Mouse (Mus musculus) heart, embryonic 13.5 days (tissue): ENCODE measurements around the gene Cib1. TPM values are rescaled to one million over a fixed set of nuclear protein-coding genes. Genes with fewer than 3 reads are reported as not detected.

Source experiments
- ATAC-seq: fragments of 200-750 bp; cut with Nextera tagmentation; 2 replicates; pipeline ENCODE4 v1.8.0; 2017; ENCODE audit warnings: moderate TSS enrichment; ENCODE audit not compliant: insufficient number of reproducible peaks, low FRiP score, low TSS enrichment; ENCODE audit errors: extremely low read depth
- H3K27ac ChIP-seq: fragments of 300-500 bp; sonication (generic); replicated peaks from 2 replicates; pipeline ENCODE4 v1.5.1; 2015; ENCODE audit warnings: moderate library complexity, mild to moderate bottlenecking, inconsistent platforms
- H3K27me3 ChIP-seq: fragments of 300-500 bp; sonication (generic); replicated peaks from 2 replicates; pipeline ENCODE4 v1.6.1; 2015; ENCODE audit warnings: mild to moderate bottlenecking, inconsistent platforms
- H3K36me3 ChIP-seq: fragments of 300-500 bp; sonication (generic); 2 replicates; pipeline ENCODE4 v1.6.1; 2015; ENCODE audit warnings: mild to moderate bottlenecking, inconsistent platforms
- H3K4me1 ChIP-seq: fragments of 300-500 bp; sonication (generic); 2 replicates; pipeline ENCODE4 v1.6.1; 2015; ENCODE audit warnings: inconsistent platforms
- H3K4me2 ChIP-seq: fragments of 300-500 bp; sonication (generic); 2 replicates; pipeline ENCODE4 v1.6.1; 2015; ENCODE audit warnings: inconsistent platforms, mild to moderate bottlenecking, moderate library complexity
- H3K4me3 ChIP-seq: fragments of 300-500 bp; sonication (generic); 2 replicates; pipeline ENCODE4 v1.5.1; 2015; ENCODE audit warnings: moderate library complexity, mild to moderate bottlenecking, inconsistent platforms
- H3K9ac ChIP-seq: fragments of 300-500 bp; sonication (generic); 2 replicates; pipeline ENCODE4 v1.6.1; 2015; ENCODE audit warnings: inconsistent platforms, mild to moderate bottlenecking, moderate library complexity
- H3K9me3 ChIP-seq: fragments of 300-500 bp; sonication (generic); 2 replicates; pipeline ENCODE4 v1.6.1; 2016; ENCODE audit warnings: inconsistent platforms
- WGBS: fragments of 180-500 bp; shearing (Covaris S2); methylation state at CpG from one replicate; pipeline ENCODE4 v1.1.7; 2015; ENCODE audit warnings: mixed read lengths; 5-methylcytosine and 5-hydroxymethylcytosine counted together
- polyA plus RNA-seq: library from polyadenylated mRNA; unstranded; fragments of >200 nt; fragmentation: Nextera tagmentation; extraction: Ambion mirVana; gene quantifications from 2 replicates; pipeline ENCODE4 v1.2.1, GENCODE M21; 2015

The Cib1 gene
- polyA plus RNA-seq, 1 experiment from 2014 or later, result 54.2 TPM

DNA sequence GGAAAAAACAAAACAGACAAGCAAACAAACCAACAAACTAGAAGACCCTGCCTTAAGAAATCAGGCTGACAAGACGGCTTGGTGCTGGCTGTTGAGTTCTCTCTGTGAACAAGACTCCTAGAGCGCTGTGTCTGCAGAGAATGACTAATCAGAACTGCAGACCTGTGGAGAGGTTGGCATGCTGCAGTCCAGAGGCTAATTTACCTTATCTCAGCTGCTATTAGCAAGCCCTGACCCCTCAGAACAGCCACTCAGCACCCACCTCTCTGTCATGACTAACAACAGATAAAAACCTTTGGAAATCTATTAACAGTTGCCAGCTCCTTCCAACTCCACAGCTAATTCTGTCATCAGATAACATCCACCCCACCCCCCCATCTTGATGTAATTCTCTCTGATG, 51.5 kb downstream of the Cib1 start:
- peaks cover 25% of the 10 kb centered on the region; the same call in 1 of the 2 replicates for H3K27me3 ChIP-seq
- H3K27ac ChIP-seq, result peak overlapping the region; percentile 37; the same call in 1 of the 2 replicates
- no peak overlapping the region for H3K9ac ChIP-seq
- WGBS, result 21% methylated on average over 2 of the region's 2 CpGs
- H3K9me3 ChIP-seq, result no peaks in the 10 kb centered on the region
- no peak for ATAC-seq
- H3K4me1 ChIP-seq, result peaks cover 46% of the 10 kb centered on the region
- H3K4me3 ChIP-seq, result no peak overlapping the region
- H3K4me2 ChIP-seq, result peak overlapping the region; percentile 32
- H3K36me3 ChIP-seq, result no peaks in the 10 kb centered on the region

DNA sequence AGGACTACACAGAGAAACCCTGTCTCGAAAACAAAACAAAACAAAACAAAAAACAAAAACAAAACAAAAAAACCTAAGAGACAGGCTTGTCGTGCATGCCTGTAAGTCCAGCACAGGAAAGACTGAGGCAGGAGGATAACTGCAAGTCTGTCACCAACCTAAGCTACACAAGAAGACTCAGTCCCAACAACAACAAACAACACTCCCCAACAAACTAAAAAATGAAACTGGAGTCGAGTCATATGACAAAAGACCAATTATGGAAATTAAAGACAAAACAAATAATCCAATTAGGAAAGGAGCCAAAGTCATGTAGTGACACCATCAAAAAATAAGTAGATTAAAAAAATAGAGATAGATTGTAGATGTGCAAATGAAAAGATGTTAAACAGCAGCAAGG, 52.4 kb downstream of the Cib1 start:
- H3K36me3 ChIP-seq, result no peaks in the 10 kb centered on the region
- H3K27ac ChIP-seq, result 0 out of 2 replicates have a peak overlapping the region, but pooled peaks have one; percentile 37
- ATAC-seq, result no peak
- H3K9me3 ChIP-seq, result no peaks in the 10 kb centered on the region
- 75% methylated on average over 3 of the region's 3 CpGs for WGBS
- peaks cover 38% of the 10 kb centered on the region for H3K4me1 ChIP-seq
- H3K4me3 ChIP-seq, result no peak overlapping the region
- no peak overlapping the region for H3K9ac ChIP-seq
- H3K4me2 ChIP-seq, result no peak overlapping the region
- H3K27me3 ChIP-seq, result peaks cover 29% of the 10 kb centered on the region; the same call in 1 of the 2 replicates

DNA sequence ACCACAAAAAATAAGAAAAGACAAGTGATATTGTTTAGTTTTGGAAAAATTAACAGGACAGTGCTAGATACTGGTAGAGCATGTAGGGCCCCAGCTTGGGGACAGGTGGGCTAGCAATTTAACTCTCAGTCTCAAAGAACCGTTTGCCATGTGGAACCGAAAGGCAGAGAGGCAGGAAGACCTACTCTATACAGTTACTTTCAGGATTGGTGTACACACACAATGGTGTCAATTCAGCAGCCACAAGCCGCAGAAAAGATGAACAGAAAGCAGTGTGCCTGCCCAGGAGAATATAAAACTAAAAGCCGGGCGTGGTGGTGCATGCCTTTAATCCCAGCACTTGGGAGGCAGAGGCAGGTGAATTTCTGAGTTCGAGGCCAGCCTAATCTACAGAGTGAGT, 52.8 kb downstream of the Cib1 start:
- no peak overlapping the region for H3K9ac ChIP-seq
- 91% methylated on average over 6 of the region's 6 CpGs for WGBS
- no peaks in the 10 kb centered on the region for H3K36me3 ChIP-seq
- H3K4me1 ChIP-seq, result peaks cover 33% of the 10 kb centered on the region
- H3K27ac ChIP-seq, result no peak overlapping the region
- H3K27me3 ChIP-seq, result peaks cover 24% of the 10 kb centered on the region; the same call in 1 of the 2 replicates
- H3K4me2 ChIP-seq, result no peak overlapping the region
- H3K4me3 ChIP-seq, result no peak overlapping the region
- ATAC-seq, result no peak
- no peaks in the 10 kb centered on the region for H3K9me3 ChIP-seq

DNA sequence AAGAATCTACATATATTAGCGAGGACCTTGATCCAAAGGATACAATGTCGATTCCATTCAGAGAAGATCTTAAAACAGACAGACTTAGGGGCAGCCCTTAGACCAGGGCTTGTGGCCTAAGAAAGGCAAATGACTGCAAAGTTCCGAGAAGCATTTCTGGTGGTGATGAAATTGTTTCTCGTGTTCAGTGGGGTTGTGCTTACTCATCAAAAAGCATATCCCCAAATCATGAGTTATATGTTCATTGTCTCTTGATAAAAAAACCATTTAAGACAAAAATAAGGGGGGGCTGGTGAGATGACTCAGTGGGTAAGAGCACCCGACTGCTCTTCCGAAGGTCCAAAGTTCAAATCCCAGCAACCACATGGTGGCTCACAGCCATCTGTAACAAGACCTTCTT, 53.3 kb downstream of the Cib1 start:
- Histone ChIP-seq H3K9ac (no peak overlapping the region), H3K9me3 (no peaks in the 10 kb centered on the region), H3K4me3 (no peak overlapping the region), H3K4me2 (no peak overlapping the region), H3K4me1 (peaks cover 31% of the 10 kb centered on the region), H3K36me3 (no peaks in the 10 kb centered on the region), H3K27ac (no peak overlapping the region), H3K27me3 (peaks cover 23% of the 10 kb centered on the region; the same call in 1 of the 2 replicates)
- 88% methylated on average over 6 of the region's 6 CpGs for WGBS
- no peak for ATAC-seq

DNA sequence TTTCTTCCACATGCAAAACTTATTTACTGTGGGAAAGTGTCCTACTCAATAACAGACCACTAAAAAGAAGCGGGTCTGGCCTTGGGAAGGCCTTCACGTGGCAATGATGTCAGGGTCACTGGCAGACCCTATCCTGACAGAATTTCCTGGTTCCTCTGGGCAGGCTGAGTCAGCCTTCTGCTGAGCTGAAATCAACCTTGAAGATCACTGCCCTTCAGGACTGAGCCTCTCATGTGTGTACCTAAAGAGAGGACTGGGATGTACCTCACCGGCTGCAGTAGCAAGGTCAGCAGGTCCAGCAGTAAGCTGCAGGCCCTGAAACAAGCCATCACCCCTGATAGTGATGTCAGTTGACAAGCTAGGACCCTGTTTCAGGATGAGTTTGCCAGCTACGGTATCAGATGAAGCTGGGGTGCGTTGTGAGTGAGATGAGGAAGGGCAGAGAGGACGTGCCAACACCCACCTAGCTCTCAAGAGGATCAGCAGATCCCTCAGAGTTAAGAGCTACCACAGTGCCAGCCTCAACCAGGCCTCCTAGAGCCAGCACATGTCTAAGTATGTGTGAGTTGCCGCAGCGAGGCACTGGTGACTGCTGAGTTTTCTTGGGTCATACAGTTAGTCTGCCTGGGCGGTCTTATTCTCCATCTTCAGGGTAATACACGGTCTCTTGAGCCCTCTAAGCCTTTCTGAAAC, 54.4 kb downstream of the Cib1 start:
- H3K9me3 ChIP-seq, result no peaks in the 10 kb centered on the region
- no peak overlapping the region for H3K4me2 ChIP-seq
- ATAC-seq, result no peak
- H3K27me3 ChIP-seq, result peaks cover 20% of the 10 kb centered on the region; the same call in 1 of the 2 replicates
- H3K9ac ChIP-seq, result 0 out of 2 replicates have a peak overlapping the region, but pooled peaks have one; percentile 2
- no peak overlapping the region for H3K27ac ChIP-seq
- no peaks in the 10 kb centered on the region for H3K36me3 ChIP-seq
- WGBS, result 69% methylated on average over 10 of the region's 10 CpGs
- peaks cover 31% of the 10 kb centered on the region for H3K4me1 ChIP-seq
- H3K4me3 ChIP-seq, result no peak overlapping the region

DNA sequence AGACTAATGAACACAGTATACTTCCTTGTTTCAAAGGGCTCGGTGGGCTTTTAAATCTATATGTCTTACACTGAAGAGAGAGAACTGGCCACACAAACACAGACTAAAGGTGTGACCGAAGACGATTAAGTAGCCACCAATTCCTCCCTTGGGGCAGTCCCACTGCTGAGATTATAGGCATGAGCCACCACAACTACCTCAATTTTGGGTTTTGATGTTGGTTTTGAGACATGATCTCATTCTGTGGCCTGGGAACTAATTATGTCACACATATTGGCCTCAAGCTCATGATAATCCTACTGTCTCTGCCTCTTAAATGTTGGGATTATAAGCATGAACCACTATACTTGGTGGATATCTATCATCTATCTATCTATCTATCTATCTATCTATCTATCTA, 55.2 kb downstream of the Cib1 start:
- 91% methylated on average over 3 of the region's 3 CpGs for WGBS
- H3K36me3 ChIP-seq, result no peaks in the 10 kb centered on the region
- peaks cover 33% of the 10 kb centered on the region for H3K4me1 ChIP-seq
- no peak overlapping the region for H3K9ac ChIP-seq
- H3K9me3 ChIP-seq, result no peaks in the 10 kb centered on the region
- no peak overlapping the region for H3K4me2 ChIP-seq
- no peak for ATAC-seq
- peaks cover 15% of the 10 kb centered on the region; the same call in 1 of the 2 replicates for H3K27me3 ChIP-seq
- H3K27ac ChIP-seq, result no peak overlapping the region
- H3K4me3 ChIP-seq, result no peak overlapping the region

Other genes starting within 250 kb of the Cib1 start
- 11.6 and 12.1 TPM in 2 replicates for gene Zfp710, start 208.0 kb downstream of the Cib1 start, polyA plus RNA-seq
- gene Idh2, start 117.4 kb downstream of the Cib1 start, polyA plus RNA-seq, result 1,911 and 2,152 TPM in 2 replicates
- 9.9 and 11.3 TPM in 2 replicates for gene Sema4b, start 46.0 kb downstream of the Cib1 start, polyA plus RNA-seq
- gene Gdpgp1, start 52 bp upstream of the Cib1 start, polyA plus RNA-seq, result 3.3 and 3.7 TPM in 2 replicates
- 0.62 and 0.82 TPM in 2 replicates for gene Ttll13, start 13.6 kb upstream of the Cib1 start, polyA plus RNA-seq
- 37.0 and 37.9 TPM in 2 replicates for gene Ngrn, start 28.4 kb upstream of the Cib1 start, polyA plus RNA-seq
- 9.6 and 11.1 TPM in 2 replicates for gene Vps33b, start 36.8 kb upstream of the Cib1 start, polyA plus RNA-seq
- 121 and 133 TPM in 2 replicates for gene Prc1, start 61.6 kb upstream of the Cib1 start, polyA plus RNA-seq
- gene Rccd1, start 91.6 kb upstream of the Cib1 start, polyA plus RNA-seq, result 7.3 and 7.8 TPM in 2 replicates
- gene Unc45a, start 108.2 kb upstream of the Cib1 start, polyA plus RNA-seq, result 18.2 and 20.1 TPM in 2 replicates
- 14.5 and 16.5 TPM in 2 replicates for gene Hddc3, start 110.3 kb upstream of the Cib1 start, polyA plus RNA-seq
- 15.0 and 19.3 TPM in 2 replicates for gene Man2a2, start 138.6 kb upstream of the Cib1 start, polyA plus RNA-seq
- gene Fes, start 155.1 kb upstream of the Cib1 start, polyA plus RNA-seq, result 10.7 and 10.8 TPM in 2 replicates
- 14.2 and 14.8 TPM in 2 replicates for gene Furin, start 172.6 kb upstream of the Cib1 start, polyA plus RNA-seq